In the genomic region with DNA sequence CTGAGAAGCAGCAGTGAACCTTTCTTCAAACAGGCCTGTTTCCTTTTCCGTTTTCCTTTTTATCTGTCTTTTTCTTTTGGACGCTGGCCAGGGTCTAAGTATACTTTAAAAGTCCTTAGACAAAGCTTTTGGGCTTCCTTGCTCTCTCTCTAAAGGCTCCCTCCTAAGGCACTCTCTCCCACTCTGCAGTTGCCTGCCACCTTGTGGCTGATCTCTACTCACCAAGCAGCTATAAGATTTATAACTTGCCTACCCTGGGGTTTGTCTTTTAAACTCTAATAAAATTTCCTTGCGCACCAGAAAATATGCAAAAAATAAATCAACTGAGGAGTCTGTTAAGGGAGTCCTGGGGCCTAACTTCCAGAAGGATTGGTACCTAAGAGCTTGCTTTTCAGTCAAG, we compare ENCODE assay signal across 8 mouse cellular contexts.
DNase-seq lines count a peak whose midpoint lies in the region.
"Had no signal": no experiment of that assay in that cellular context is flagged by ENCODE, and none has a peak within 500 bp of the region (broad histone marks: within the 10 kb centered on the region; RNA-seq: fewer than 3 reads in every experiment).

No protein-coding gene starts in this region.

- peak; percentile 18 for DNase-seq in kidney, postnatal 10 days
- no peak for DNase-seq in kidney, postnatal 25 days
- DNase-seq in testis, postnatal 10 days (ENCODE audit: low spot score): peak; percentile 51
- no peak for DNase-seq in testis, postnatal 14 days (ENCODE audit: low spot score)
- DNase-seq in embryo, embryonic 10.5 days (ENCODE audit: low spot score): peak; percentile 6
- DNase-seq in ovary, postnatal 10 days (ENCODE audit: low spot score): no peak
- no peak for DNase-seq in kidney, adult 11 months
- DNase-seq: cerebellum, adult 18-20 months had no signal

Comparison
In these comparisons a context has a peak if more than half of its experiments do, and no peak if none do; other contexts are left out.
1. DNase-seq: peak in kidney, postnatal 10 days (single experiment), testis, postnatal 10 days (single experiment) and embryo, embryonic 10.5 days (single experiment); none in kidney, postnatal 25 days (0 of 2), testis, postnatal 14 days (single experiment), ovary, postnatal 10 days (single experiment) and kidney, adult 11 months (single experiment).